Mouse (Mus musculus) right cerebral cortex, postnatal 25 days (tissue): ENCODE data around the gene Evx2.

Experiments
- DNase-seq: peaks from one replicate; pipeline ENCODE4 v3.0.0; 2022

The Evx2 gene

DNA sequence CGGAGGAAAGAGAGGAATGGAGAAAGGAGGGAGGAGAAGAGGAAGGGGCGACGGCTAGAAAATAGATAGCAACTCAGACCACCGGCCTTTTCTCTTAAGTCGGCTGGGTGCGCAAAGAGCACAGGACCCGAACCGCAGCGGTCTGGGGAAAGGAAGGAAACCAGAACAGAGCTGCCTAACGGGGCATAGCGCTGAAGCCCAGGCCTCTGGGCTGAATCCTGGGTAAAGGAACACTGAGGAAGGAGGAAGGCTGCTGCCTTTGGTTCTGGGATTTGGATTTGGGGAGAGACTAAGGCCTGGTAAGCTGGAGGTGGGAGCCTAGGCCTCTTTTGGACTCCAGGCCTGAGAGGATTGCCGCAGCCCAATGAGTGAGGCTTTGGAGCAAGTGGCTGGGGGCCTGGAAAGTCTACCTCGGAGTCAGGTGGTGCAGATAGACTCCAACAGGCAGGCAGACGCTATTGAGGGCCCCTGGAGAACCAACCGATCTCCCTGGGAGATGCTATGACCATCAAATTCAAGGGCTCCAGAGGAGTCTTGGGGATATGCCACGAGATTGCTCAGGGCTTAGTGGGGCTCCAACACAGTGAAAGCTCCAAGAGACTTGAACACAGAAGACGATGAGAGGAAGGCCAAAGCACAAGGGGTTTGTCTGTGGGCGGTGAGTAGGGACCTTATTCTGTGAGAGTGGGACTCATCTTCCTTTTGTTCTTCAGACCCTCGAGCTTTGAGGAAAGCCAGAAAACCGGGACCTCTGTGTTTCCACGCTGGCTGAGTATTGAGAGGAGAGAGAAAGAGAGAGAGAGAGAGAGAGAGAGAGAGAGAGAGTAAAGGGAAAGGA, 21.4 kb upstream of the Evx2 start:
- no peak for DNase-seq

DNA sequence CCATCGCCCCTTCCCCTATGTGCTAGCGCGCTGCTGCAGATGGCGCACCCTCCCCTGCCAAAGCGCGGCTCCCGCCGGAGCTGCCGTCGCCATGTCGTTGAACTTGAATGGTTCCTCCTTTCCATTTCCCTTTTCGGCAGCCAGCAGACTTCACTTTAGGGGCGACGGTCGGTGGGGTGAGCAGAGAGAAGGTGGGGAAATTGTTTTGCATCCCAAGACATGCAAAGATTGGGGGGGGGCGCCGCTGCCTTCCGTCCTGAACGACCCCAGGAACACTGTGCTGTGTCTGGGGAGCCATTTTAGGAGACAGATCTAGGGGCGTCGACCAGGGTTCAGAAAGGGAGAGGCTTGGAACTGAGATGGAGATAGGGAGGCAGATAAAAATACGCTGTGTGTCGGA, 20.6 kb upstream of the Evx2 start:
- DNase-seq: no peak

DNA sequence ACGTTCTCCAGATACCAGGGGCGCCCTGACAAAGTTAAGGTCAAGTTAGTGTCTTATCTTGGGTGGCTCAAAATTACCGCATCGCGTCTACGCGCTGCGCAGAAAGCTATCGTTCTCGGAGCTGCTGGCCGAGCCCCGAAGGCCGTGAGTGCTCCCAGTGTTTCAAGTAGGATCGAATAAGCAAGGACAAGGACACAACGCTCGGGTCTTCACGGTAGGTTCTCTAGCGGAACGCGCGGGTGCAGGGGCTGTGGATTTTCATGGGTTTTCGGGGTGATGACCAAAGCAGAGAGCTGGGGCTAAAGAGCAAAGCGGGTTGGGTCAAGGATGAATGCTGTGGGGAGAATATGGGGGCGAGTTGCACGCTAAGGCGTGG, 20.2 kb upstream of the Evx2 start:
- no peak for DNase-seq

DNA sequence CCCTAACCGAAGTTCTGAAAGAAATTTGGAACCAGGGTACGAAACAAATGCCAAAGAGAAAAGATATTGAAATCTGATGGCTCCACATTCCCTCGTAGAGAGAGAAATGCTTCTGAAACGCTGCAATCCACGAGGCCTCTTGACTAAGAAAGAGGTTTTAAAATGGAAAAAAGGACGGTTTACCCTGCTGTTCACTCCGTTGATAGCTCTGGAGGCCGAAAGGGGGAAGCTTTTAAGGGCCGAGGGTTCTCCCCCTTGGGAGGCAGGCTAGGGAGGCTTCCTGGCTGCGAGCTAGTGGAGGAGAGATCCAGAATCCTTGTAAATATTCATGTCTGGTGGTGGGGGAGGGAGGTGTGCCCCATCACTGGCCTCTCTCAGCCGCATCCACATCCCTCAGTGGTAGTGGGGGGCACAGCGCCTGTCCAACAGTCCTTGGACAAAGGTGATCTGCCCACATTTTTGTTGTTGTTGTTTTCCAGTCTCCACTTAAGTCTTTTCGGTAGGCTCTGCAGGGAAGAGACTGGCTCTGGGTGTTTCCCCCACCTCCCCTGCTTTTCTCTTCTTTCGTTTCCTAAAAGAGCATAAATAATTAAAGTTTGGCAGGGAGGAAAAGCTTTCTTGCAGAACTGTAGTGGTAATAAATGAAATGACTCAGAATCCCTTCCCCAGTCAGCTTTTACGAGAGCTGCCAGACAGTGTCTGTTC, 19.7 kb upstream of the Evx2 start, which contains the start of gene Hoxd11:
TSS of gene Hoxd11 (plus strand) at position 667 of the 705 bp plus-strand sequence.
- no peak for DNase-seq

DNA sequence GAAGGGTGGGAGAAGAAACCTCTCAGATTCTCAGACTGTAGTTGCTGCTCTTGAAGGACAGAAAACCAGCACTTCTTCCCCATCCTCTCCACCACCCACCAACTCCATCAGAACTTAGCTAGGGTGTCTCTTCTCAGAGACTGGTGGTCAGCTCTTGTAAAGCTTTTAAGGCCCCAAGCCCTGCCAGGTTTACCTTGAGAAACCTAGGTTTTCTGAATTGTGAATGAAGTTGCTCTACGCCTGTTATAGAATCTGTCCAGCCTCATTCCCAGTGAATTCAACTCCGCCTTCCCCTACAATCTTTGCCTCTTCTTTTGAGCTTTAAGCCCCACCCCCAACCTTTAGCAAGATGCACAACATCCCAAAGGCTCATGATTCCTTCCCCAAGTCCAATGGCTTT, 17.7 kb upstream of the Evx2 start:
- no peak for DNase-seq

DNA sequence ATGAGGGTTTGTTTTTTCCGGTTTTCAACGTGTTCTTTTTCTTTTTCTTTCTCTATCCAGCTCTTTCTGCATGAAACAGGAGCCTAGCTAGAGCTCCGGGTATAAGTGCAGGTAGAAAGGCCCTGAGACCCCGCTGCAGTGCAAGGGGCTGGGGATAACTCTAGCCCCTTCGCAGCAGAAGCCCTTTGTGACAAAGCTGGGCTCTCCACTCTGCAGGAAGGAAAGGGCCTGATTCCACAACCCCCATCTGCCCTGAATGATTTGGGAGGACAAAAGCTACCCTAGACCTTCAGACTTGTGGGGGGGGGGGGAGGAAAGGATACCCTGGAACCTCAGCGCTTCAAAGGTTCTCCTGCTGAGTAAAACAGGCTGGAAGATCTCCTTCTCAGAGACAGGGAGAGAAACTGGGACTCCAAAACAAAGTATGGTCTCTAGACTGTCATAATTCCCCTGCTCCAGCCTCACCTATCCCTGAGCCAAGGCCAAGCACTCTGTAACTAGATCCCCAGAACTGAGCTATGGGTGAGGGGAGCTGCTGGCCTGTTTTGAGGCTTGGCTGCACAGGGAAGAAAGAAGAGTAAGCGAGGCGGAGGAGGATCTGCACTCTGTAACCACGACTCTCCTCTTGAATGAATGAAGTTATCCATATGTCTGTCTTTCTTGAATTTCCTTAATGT, 17.2 kb upstream of the Evx2 start:
- no peak for DNase-seq

DNA sequence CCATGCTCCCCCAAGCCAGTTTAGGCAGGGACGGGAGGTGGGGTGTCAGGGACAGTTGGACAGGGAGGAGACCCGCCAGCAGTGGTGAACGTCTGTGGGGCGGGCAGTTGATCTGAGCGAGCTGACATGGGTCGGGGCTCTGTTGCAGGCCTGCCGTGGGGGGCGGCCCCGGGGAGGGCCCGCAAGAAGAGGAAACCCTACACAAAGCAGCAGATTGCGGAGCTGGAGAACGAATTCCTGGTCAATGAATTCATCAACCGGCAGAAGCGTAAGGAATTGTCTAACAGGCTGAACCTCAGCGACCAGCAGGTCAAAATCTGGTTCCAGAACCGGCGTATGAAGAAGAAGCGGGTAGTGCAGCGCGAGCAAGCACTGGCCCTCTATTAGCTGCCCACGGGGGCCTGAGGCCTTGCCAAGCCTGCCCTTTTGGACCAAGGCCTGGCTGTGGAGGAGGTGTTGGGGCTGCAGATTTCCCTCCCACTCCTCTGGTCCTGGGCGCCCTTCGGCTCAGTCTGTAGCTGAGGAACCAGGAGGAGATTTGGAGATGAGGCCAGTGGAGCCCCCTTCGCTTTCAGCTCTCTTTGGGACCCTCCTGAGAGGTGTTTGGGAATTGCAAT, 16.4 kb upstream of the Evx2 start:
- DNase-seq: no peak

DNA sequence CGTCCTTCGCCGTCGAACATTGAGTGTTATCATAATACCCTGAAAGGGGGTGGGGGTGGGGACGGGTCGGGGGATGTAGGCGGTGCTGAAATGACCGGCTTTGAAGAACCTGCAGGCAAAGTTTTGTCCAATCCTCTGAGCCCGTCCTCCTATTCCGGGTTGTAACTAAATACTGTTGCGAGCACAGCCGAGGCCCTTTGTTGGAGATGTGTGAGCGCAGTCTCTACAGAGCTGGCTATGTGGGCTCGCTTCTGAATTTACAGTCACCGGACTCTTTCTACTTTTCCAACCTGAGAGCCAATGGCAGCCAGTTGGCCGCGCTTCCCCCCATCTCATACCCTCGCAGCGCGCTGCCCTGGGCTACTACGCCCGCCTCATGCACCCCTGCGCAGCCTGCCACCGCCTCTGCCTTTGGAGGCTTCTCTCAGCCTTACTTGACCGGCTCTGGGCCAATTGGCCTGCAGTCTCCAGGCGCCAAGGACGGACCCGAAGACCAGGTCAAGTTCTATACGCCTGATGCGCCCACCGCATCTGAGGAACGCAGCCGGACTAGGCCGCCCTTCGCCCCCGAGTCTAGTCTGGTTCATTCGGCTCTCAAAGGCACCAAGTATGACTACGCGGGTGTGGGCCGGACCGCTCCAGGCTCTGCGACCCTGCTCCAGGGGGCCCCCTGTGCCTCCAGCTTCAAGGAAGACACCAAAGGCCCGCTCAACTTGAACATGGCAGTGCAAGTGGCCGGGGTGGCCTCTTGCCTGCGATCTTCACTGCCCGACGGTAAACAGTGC, 15.7 kb upstream of the Evx2 start, which contains the start of gene Hoxd12:
TSS of gene Hoxd12 (plus strand) at position 133 of the 785 bp plus-strand sequence.
- no peak for DNase-seq

DNA sequence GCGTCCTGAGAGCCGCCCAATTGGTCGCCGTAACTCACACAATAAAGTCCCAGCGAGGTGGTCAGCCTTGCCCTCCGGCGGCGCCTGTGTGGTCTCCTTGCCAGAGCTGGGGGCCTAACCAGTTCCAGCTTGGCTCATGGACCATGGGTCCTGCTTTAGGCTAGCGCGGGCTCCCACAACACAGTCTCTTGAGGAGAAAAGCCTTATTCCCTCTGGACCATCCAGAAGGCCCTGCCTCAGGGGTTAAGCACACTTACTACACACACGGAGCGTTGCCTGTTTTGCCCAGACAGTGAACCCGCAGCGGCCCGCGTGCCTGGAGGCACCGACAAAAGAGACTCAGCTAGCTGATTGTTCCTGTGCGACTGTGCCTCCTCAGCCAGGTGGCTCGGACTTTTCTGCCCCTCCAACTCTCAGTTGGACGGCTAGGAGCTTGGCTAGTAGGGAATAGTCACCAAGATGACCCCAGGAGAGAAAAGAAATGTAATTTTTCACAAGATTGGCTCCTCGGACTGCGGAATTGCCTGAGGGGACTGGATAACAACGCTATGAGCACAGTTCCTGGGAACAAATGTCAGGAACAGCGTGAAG, 14.6 kb upstream of the Evx2 start:
- no peak for DNase-seq

DNA sequence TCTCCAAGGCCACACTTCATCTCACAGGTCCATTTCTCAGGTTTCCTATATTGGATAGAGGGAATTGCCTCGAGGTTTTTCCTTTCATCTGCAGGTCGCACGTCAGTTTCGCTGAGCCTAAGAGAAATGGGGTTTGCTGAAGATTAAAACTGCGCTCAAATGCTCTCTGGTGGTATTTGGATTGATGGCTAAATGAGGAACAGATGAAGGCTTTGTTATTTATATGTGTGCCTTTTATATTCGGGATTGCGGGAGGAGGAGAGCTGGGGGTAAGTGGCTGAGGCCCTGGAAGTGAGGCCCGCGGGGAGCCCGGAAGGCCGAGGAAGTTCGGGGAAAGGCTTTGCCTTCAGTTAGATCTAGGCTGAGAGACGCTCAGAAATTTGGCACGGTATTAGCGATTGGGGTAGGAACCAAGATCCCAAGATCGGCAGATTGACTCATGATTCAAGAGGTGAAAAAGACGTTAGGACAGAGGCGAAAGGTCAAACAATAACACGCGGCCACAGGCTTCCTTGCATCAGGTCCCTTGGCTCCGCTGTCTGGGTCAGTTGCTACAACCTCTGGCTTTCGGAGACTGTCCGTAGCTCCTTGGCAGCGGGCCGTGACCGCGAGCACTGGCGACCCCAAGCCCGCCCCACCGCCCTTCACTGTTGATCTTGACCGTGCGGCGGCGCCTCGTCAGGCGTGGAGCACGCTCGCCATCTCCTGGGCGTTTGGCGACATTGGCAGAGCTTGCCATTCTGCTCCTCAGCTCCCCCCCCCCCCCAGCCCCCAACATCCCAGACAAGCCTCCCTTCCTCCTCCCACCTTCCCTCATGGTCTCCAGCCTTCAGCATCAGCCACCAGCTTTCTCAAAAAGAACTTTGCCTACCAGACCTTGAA, 13.4 kb upstream of the Evx2 start:
- DNase-seq: no peak

DNA sequence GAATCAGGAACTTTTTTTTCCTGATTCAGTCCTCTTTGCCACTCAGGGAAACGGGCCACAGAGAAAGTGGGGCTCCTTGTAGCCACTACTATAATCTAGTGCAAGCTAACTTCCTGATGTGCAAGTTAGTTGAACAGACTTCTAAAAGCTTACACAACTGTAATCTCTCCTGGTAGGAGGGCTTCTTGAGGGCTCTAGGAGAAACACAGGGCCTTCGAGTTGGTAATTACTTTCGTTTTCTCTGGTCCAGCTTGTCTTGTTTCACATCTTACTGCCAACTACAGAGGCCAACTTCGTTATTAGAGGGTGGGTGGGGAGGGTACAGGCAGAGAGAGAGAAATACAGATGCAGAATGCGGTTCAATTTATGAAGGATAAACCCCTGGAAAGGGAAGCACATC, 12.5 kb upstream of the Evx2 start:
- DNase-seq: no peak

DNA sequence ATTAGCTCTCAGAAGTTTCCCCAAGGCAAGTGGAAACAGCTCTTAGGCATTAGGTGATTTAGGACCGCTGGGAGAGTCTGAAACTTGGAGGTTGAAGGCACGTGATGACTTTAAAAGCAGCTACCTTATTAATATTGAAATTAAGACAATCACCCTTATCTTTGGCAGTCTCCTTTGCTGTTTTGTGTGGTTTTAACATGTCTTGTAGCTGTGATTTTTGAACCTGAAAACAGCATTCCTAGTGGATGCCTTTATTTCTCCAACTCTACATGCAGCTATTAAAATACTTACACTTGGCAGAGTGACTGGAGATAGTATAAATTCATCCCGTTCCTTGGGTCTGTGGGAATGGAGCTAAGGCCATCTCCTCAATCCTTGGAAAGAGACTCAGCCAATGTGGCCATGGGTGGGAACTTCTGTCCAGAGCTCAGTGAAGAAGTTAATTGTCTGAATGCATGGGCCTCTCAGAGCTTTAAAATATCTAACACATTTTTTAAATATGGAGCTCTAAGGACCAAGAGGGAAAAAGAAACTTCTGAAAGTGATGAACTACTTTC, 11.4 kb upstream of the Evx2 start:
- DNase-seq: no peak

DNA sequence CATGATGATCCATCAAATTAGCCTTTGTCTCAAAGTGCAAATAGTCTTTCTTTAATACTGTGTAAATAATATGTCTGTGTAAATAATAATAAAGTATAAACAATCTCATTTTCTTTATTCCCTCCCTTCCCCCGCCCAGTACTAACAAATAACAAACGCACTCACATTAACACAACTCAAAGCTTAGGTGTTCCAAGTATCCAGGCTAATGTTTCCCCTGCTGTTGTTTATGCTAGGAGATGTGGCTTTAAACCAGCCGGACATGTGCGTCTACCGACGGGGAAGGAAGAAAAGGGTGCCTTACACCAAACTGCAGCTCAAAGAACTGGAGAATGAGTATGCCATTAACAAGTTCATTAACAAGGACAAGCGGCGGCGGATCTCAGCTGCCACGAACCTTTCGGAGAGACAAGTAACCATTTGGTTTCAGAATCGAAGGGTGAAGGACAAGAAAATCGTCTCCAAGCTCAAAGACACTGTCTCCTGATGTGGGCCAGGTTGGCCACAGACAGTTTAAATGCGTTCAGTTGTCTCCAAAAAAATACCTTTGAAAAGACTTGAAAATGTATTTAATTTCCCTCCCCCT, 10.4 kb upstream of the Evx2 start:
- DNase-seq: no peak

DNA sequence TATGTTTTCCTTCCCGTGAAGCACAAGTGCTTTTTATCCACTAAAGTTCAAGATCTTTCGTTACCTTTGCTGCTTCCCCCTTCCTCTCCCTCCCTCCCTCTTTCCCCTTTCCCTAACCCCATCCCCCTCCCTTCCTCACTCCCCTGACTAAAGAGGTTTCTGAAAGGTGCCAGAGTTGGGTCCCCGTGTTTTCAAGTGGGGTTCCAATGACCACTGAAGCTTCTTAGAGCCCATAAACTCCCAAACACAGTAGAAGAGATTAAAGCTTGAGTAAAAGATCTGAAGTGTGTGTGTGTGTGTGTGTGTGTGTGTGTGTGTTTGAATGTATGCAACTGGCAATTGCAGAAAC, 9.8 kb upstream of the Evx2 start:
- DNase-seq: no peak

DNA sequence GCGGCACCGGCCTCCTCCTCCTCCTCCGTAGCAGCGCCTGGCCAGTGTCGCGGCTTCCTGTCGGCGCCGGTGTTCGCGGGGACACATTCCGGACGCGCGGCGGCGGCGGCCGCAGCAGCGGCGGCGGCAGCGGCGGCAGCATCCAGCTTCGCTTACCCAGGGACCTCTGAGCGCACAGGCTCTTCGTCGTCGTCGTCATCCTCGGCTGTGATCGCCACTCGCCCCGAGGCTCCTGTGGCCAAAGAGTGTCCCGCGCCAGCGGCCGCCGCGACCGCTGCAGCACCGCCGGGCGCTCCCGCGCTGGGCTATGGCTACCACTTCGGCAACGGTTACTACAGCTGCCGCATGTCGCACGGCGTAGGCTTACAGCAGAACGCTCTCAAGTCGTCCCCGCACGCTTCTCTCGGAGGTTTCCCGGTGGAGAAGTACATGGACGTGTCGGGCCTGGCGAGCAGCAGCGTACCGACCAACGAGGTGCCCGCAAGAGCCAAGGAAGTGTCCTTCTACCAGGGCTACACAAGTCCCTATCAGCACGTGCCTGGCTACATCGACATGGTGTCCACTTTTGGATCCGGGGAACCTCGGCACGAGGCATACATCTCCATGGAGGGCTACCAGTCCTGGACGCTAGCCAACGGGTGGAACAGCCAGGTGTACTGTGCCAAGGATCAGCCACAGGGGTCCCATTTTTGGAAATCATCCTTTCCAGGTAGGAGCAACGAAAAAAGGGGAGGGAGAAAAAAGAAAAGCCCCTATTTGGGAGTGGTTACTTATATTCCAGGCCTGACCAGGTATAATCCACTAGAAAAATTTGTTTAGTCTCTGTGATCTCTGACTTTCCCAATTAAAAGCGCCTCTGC, 9.2 kb upstream of the Evx2 start:
- peak; percentile 19 for DNase-seq

DNA sequence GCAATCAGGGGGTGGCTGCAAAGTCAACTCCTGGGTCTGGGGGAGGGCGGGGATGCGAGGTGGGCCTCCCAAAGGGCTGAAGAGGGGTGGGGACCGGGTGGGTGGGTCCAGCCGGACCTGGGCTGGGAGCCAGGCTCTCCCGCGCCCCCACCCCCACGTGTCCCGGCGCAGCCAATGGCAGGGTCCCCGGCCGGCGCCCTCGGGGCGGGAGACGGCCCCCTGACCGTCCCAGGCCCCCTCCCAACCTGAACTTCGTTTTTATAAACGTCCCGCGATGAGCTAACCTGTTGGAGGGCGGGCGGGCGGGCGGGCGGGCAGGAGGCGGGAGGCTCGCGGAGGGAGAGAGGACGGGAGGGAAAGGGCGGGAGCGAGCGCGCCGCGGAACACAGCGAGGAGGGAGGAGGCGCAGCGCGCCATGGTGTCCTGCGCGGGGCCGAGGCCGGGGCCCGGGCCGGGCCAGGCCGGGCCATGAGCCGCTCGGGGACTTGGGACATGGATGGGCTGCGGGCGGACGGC, 8.5 kb upstream of the Evx2 start, which contains the start of gene Hoxd13:
TSS of gene Hoxd13 (plus strand) at position 469 of the 516 bp plus-strand sequence.
- no peak for DNase-seq

DNA sequence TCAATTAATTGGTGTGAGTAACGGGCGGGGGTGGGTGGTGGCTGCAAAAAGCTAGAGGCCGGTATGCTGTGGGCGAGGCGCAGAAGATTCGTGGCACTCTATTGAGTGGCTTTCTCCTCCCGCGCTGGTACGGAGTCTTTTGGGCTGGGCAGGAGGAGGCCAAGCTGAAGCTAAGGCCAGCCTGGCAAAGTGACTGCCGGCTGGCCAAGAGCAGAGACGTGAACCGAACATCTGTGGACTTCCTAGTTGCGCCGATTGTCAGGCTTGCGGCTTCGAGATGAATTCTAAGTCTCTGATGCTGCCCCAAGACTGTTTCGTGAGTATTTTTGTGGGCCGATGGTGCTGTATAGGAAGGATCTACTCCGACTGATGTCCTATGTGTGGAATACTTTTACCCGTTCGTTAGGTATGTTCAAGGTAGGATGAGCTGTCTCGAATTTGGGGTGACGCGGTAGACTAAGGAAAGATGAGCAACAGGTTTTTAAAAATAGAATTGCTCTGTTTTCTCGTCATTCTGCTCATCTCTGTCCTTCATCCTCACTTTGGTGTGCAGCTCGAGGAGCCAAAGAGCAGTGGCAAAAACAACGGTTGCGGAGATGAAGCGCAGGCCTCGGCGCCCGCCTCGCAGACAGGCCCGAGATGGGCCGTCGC, 8.0 kb upstream of the Evx2 start:
- peak; percentile 6 for DNase-seq

DNA sequence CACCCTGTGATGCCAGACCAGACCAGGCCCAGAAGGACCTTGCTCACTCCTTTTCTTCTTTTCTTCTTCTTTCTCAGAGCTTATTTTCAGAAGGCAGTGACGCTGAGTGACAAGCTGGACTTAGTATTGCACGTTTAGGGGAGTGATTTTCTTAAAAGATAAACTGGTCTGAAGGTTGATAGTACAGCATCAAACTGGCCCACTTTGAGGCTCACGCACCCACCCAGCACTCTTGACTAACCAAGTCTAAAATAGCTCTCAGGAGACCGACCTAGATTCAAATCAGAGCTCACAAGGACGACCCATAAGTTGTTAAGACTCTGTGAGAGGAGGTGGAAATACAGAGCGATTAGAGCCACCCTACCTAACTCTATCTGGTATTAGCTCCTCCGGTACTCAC, 7.1 kb upstream of the Evx2 start:
- DNase-seq: no peak
